Mouse (Mus musculus) ovary, postnatal 10 days (tissue): ENCODE results near the gene Zp1.

ENCODE experiments used
- DNase-seq: peaks from one replicate; pipeline ENCODE4 v3.0.0; 2022; ENCODE audit warnings: low spot score

Zp1 gene

DNA sequence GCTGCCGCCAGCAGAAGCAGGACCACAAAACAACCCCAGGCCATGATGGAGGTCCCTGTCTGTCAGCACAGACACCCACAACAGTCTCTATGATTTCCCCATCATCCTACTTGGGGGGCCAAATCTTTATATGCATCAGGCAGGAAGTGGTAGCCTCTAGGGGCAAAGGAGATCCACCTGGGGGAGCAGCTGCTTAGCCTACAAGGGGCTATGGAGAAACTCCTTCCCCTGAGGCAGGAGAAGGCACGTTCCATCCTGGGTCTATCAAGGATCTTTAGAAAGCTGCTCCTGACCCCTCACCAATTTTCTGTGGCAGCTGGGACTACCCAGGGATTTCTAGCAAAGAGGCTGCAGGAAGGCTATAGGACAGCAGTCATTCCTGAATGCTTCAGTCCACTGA, at the start of gene Zp1:
TSS of gene Zp1 (minus strand) at position 101 of the 400 bp plus-strand sequence.
- DNase-seq = no peak

DNA sequence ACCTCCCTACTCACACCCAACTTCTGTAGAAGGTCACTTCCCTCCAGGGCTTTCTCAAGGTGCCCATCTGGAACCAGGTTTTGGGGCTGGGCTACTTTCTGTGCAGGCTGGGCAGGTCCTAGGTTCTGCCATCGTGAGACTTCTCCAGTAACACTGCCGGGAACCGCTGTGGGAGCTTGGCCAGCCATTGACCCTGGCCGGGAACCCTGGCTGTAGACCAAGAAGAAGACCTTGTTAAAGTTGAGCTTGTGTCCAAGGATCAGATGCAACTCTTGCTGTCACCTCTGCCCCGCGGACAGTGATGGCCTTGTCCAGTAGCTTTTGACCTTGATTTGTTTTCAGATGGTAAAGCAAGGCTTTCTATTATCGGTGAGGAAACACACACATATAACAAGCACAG, 48.1 kb upstream of the Zp1 start:
- DNase-seq = no peak

DNA sequence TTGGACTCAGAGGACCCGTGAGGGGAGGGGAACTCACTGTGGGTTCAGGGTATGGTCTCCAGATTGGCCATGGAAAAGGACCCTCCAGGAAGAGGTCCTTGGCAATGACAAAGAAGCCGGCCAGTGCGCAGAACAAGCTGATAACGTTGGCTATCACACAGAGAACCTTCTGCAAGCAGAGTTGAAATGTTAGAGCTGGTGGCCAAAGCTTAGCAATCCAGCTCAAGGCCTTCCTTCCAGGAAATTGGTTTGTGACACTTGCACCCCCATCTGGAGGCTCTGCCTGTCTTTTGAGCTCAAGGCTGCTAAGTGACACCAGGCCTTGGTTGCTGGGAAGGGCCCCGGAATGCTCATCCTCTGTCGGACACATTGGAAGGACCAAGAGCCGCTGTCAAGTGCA, 45.3 kb upstream of the Zp1 start:
- no peak for DNase-seq

DNA sequence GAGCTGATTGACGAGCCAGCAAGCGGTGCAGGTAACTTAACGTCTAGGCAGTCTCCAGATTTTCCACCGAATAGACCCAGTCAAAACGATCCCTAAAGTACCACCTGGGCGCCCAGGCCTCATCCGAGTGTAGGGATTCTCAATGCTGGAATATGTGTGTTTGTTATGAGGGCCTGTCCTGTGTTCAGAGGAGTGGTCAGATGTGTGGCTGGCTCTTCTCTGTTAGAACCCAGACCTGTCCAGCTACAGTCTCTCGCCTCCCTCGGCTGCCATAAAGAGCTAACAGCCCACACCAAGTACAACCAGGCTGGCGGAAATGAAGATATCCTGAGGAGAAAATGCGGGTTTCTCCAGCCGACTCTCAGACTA, 39.5 kb upstream of the Zp1 start:
- DNase-seq = no peak

DNA sequence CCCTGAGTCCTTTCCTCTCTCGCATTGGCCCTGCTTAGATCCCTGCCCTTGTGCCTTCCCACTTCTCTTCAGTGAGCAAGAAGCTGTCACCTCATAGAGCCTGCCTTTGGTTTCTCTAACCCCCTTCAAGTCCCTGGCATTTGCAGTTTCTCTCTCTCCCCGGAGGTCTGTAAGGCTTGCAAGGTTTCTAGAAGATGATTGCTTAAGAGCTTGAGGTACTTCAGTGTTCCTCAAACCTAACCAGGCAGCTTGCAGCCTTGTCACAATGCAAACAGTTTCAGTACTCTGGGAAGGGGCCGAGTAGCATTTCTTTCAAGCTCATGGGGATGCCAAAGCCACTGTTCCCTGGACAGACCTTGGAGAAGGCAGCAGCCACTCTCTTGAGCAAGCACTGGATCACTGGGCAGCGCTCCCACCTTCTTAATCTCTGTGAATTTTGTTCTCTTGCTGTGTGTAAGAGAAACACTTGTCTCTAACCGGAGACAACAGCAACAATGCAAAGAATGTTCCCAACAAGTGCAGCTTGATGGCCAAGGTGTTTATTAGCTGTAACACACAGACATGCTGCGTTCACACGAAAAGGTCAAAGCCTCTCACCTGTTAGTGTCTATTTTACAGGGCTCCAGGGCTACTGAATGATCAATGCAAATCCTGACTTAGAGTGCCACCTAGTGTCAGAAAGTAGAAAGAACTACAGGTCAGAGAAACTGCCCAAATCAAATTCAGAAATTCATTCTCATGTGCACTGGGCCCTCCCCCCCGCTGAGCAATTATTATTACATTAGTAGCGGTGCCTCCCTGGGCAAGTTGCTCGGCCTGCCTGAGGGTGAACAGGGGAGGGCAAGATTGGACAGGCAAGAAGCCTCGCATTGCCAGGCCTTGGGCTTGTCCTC, 38.9 kb upstream of the Zp1 start:
- DNase-seq = no peak

DNA sequence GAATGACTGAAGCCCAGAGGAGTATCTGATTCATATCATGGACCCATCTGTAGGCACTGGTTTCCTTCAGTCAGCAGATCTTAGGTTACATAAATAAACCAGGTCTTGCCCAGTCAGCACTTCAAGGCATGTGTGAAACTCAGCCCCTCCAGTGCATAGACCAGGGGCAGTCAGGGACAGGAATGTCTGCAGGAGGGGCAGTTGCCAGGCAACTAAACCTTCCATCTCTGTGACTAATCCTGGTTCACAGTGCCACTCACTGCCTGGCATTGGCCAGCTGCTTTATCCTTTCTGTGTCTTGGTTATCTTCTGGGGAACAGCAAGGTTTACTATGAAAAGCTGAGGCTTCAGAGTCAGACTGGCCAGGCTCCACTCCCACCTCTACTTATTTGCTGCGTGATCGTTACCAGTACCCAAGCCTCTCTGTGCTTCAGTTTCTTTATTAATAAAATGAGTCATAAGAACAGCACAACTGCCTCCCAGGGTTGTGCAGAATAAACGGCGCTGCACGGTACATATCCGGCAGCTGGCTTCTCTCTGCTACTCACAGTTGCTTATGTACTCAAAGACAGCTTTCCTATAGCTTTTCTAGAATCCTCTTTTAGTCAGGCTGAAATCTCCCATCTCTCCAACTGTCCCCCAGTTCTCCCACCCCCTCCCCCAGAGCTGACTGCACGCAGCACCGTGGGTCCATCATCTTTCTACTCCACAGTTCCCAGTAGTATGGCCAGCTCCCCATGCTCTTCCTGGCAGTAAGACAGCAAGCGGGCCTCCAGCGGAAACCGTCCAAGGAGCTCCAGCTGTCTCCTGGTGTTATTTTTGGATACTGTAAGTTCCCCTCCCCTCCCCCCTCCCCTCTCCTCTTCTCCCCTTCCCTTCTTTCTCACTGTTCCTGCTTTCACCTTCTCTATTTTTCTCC, 31.8 kb upstream of the Zp1 start:
- no peak for DNase-seq

DNA sequence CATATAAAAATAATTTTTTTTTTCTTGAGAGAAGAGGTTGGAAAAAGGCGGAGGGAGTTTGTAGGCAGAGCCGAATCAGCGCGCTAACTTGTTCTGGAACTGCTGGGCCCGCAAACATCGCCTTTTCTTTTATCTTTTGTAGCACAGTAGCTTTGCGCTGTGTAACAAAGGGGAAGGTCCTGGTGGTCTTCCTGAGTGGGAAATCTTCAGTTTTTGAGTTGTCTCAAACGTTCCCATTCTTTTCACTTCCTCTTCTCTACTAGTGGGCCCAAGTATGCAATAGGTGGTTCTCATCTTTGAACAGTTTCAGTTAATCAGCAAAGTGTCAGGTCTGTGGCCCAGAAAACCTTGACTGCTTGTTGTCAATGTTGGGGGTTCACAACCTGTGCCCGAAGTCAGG, 29.1 kb upstream of the Zp1 start:
- DNase-seq = no peak

DNA sequence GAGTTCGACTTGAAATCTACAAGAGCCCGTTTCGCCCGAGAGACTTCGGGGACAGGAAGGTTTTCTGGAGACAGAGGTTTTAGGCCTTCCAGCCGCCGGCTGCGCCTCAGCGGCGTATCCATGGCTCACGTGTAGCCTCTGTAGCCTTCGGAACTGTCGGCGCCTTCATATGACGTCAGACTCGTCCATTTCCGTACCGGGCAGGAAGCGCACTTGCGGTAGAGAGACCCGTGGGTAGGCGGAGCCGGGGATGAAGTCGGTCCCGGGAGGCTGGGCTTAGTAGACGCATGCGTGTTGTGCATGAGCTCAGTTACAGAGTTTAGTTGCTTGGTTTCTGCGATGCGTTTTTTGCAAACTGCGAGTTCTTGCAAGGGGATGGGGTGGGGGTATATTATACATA, 28.7 kb upstream of the Zp1 start, which contains the start of gene Ccdc86:
TSS of gene Ccdc86 (minus strand) at position 155 of the 400 bp plus-strand sequence.
- peak; percentile 76 for DNase-seq

DNA sequence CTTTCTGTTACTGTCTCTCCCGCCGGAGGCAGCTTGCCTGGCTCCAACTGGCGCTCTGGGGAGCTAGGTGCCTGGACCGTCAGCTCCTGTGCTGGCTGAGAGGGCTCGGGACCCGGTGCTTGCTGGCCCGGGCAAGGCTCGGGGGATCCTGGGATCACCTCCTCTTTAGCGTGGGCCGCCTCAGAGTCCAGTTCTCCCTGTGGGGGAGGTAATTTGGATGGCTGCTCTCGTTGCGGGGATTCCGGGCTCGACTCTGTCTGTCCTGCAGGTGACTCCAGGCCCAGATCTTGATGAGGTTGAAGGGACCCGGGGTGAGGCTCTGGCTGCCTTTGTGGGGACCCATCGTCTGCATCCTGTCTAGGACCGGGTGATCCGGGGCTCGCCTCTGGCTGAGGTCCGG, 28.0 kb upstream of the Zp1 start:
- no peak for DNase-seq

DNA sequence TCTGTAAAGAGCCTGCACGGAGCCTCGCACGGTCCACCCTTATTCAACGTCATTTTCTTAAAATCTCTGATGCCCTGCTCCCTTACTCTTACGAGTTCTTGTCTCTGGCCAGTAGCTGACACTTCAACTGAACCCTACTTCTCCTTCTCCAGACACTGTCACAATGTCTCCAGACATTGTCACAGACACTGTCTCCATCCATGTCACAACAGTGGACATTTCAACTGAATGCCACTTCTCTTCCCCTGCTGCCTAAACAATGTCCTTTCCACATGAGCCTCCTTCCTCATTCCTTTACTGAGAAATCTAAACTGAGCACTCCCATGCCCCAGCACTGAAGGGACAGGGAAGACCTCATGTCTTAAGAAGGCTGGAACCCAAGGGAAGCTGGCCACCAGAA, 26.8 kb upstream of the Zp1 start:
- no peak for DNase-seq

DNA sequence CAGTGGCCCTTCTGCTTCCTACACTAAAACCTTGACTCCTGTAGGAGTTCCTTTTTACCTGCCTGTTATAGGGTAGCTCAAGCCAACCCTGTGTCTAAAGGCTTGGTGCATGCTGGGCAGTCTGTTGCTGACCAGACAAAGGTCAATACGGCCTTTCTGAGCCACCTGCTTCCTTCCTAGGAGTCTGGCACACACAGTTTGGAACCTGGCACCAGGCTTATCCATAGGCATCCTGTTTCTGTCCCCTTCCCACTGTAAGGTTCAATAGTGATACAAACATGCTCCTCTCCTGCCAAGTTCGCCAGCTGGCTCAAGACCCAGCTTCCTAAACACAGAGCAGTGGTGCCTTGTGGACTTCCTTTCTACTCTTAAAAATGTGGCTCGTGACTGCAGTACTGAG, 26.1 kb upstream of the Zp1 start:
- no peak for DNase-seq

DNA sequence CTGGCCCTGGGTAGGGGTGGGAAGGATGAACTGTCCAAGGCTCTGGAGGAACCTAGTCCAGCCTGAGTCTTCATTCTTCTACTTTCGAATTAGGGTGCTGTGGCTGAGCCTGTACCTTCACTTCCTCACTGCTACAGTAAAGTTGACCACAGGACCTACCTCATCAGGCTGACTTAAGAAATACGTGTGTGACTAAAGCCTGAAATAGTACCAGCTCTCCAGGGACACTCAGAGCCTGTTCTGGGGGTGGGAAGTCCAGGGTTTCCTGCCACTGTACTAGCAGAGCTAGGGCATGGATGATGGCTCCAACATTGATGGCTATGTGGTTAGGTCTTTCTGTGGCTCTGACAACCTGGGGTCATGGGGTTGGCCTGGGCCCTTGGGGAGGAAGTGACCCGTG, 23.5 kb upstream of the Zp1 start:
- DNase-seq = no peak

DNA sequence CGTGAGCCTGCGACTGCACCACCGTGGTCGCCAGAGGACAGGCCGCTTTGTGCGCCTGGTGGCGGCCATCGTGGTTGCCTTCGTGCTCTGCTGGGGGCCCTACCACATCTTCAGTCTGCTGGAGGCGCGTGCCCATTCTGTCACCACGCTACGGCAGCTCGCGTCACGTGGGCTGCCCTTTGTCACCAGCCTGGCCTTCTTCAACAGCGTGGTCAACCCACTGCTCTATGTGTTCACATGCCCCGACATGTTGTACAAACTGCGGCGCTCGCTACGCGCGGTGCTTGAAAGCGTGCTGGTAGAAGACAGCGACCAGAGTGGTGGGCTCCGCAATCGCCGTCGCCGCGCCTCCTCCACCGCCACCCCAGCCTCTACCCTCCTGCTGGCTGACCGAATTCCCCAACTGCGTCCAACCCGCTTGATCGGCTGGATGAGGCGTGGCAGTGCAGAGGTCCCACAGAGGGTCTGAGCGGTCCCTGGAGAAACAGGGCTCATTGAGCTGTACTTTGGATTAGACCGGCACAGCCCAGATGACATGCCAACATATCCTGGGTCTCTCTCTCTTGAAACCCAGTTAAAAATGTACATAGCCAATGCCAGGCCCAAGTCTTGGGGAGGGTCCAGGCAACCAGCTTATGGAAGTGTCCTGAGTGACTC, 20.5 kb upstream of the Zp1 start:
- no peak for DNase-seq

DNA sequence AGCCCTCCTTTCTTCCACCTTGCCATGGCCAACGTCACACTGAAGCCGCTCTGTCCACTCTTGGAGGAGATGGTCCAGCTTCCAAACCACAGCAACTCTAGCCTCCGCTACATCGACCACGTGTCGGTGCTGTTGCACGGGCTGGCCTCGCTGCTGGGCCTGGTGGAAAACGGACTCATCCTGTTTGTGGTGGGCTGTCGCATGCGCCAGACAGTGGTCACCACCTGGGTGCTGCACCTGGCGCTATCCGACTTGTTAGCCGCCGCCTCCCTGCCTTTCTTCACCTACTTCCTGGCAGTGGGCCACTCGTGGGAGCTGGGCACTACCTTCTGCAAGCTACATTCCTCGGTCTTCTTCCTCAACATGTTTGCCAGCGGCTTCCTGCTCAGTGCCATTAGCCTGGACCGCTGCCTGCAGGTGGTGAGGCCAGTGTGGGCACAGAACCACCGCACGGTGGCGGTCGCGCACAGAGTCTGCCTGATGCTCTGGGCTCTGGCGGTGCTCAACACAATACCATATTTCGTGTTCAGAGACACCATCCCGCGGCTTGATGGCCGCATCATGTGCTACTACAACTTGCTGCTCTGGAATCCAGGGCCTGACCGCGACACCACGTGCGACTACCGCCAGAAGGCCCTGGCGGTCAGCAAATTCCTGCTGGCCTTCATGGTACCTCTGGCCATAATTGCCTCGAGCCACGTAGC, 19.8 kb upstream of the Zp1 start:
- DNase-seq = no peak

DNA sequence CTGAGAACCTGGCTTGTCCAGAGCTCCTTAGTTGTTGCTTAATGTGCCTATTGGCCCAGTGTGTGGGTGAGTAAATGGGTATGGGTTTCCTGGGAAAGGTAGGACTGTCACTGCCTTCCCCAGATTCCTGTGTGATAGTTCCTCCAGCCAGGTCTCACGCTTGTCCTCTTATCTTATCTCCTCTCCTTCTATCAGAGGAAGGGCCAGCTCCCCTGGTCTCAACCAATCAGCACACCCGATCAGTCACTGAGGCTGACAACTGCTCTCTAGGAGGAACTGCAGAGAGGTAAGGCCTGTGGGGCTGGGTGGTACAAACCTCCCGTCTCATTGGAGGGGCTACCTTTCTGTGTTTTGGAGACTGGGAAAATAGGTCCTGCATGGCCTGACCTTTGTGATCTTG, 18.3 kb upstream of the Zp1 start:
- no peak for DNase-seq

DNA sequence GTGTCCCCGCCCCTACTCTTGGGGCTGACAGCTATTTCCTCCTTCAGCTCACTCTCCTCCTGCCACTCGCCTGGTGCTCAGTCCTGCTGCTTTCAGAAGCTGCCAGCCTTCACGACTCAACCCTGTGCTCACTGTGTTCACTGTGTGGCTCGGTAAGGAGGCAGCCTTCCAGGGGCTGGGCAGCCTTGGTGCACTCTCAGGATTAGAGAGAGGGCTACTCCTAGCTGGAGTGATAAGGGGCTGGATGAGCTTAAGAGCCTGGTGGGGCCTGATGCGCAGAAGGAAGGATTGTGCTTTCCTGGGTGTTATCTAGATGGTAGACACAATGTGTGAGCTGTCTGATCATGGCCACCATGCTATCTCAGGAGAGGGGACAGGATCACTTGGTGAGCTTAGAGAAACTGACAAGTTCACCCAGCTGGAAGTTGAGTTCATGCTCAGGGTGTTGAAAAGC, 16.7 kb upstream of the Zp1 start, which contains the start of gene Ptgdr2:
TSS of gene Ptgdr2 (plus strand) at position 51 of the 454 bp plus-strand sequence.
- DNase-seq = no peak

DNA sequence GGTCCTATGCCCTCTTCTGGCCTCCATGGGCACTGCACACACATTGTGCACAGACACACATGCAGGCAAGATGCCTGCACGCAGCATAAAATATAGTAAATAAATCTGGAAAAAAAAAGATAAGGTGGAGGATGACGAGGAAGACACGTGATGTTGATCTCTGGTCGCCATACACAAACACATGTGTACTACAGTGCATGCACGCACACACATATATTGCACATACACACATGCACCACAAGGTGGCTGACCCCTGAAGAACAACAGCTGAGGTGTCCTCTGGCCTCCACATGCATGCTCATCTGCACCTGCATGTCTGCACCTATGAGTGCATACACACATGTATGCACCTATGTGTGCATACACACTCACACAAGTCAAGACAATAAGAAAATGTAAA, 15.6 kb upstream of the Zp1 start:
- DNase-seq = no peak

DNA sequence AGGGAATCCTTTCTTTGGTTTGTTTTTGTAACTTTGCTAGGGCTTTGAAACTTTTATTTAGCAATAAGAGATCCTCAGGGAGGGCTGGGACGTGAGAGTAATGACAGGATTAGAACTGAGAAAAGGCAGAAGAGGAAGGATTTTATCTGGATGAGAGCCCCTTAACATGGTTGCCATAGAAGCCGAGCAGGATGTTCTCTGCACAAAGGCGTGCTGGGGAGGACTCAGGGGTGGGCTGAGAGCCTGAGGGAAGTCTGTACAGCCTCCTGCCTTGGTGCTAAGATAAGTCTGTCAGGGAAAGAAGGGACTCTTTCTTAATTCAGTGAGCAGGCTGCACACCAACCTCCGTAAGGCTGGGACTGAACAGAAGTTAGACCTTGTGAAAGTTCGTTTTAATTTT, 14.6 kb upstream of the Zp1 start:
- DNase-seq = no peak

DNA sequence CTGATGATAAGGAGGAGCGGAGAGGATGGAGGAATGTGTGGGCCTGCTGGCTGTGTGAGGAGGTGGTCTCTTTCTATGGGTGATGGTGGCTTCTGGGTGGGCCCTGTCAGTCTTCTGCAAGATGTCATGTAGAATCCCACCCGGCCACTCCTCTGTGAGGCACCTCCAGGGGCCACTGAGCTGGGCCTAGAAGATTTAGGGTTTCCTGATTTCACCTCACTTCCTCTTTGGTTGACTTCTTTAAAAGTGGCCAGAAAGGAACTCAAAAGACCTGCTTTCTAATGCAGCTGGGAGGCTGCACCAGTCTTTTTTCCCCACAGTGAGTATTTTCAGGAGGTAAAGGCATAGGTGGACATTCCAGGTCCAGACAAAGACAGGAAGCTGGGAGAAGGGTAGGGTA, 10.2 kb upstream of the Zp1 start:
- no peak for DNase-seq

DNA sequence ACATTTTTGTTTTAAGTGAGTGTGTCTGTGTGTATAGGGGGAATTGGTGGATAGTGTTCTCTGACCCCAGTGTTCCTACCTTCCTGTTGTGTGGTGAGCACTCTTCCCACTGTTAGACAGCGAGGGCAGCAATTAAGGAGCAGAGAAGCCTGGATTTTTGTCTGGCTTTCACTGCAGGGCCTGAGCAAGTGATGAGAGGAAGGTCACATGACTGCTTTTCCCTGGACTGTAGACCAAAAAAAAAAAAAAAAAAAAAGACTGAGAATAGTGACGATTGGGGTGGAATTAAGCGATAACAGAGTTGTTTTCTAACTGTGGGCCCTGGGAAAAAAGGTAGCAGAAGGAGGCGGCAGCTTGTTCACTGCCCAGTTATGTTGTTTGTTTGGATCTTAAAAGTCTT, 6.2 kb upstream of the Zp1 start:
- DNase-seq = no peak

DNA sequence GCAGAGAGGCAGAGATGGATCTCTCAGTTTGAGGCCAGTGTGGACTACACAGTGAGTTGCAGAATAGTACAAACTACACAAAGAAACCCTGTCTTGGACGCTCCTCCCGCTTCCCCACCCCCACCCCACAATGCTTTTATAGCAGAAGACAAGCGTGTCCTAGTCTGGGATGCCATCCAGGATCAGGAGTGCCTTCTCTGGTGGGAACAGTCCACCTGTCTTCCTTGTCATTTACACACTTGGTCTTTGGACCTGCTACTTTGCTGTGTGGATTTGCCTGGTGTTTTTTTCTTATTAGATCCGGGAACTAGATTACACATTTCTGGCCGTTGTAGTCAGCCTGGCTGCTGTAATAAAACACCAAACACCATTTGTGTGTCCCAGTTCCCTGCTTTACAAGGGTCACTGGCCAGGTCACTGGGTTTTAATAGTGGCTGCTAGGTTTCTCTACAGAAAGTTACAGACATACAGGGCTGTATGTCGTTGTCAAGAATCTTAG, 5.7 kb upstream of the Zp1 start:
- DNase-seq = no peak

DNA sequence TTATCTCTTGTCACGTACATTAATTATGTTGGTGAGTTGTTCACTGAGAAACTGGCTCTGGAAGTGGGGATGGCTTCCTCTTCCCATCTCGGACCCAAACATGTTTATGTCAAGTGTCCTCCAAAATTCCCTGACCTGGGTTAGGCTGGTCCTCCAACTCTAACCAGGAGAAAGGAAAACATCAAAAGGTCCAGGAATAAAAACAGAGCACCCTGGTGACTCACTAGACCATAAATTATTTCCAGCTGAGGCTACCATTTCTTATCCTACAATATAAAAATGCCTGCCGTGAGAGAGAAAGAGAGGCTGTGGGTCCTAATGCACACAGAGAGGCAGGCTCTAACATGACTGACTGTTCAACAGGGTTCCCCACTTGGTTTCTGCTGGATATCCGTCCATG, 3.8 kb upstream of the Zp1 start:
- no peak for DNase-seq
